Mouse (Mus musculus): ENCODE results near the gene Trmt44.

DNA sequence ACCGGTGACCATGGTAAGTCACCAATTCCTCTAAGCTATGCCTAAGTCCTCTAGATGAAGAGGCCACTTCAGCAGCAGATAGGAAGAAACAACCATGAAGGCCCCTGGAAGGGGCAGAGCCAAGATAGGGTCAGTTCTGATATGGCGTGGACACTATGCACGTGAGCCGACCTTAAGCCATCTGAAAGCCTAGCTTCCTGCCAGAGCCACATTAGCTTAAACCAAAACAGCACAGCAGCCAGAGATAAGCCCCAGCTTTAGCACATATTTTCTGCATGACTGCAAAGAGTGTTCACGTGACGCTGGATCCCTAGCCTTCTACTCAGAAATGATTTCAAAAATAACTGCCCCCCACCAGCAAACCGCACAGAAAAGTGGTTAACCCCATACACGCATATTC is 15.4 kb downstream of the Trmt44 start:
- TF ChIP-seq ZC3H11A (IDR thresholded peaks at IDR 0.05; ENCODE audit: low read depth, low read length) (no peak), CTCF (conservative IDR thresholded peaks at IDR 0.05 in 1 of 2, IDR thresholded peaks at IDR 0.05 in 1 of 2; ENCODE audit: low read depth in 2 of 2, low read length in 2 of 2) (no peak), EP300 (IDR thresholded peaks at IDR 0.05; ENCODE audit: low read length) (no peak), USF1 (IDR thresholded peaks at IDR 0.05; ENCODE audit: low read depth, low read length) (no peak), MAZ (IDR thresholded peaks at IDR 0.05; ENCODE audit: low read depth, low read length) (no peak), POLR2A (IDR thresholded peaks at IDR 0.05; ENCODE audit: low read depth, low read length) (no peak), ZMIZ1 (IDR thresholded peaks at IDR 0.05; ENCODE audit: low read depth, low read length) (no peak), MAX (IDR thresholded peaks at IDR 0.05; ENCODE audit: low read length) (no peak), MXI1 (IDR thresholded peaks at IDR 0.05; ENCODE audit: low read depth, low read length) (no peak), HCFC1 (IDR thresholded peaks at IDR 0.05; ENCODE audit: low read depth, low read length) (no peak), ZKSCAN1 (IDR thresholded peaks at IDR 0.05; ENCODE audit: borderline replicate concordance, low read depth, low read length) (no peak), RAD21 (IDR thresholded peaks at IDR 0.05; ENCODE audit: low read depth, low read length) (no peak)
